Comparison of ENCODE assay signal across 20 mouse cellular contexts in the genomic region with DNA sequence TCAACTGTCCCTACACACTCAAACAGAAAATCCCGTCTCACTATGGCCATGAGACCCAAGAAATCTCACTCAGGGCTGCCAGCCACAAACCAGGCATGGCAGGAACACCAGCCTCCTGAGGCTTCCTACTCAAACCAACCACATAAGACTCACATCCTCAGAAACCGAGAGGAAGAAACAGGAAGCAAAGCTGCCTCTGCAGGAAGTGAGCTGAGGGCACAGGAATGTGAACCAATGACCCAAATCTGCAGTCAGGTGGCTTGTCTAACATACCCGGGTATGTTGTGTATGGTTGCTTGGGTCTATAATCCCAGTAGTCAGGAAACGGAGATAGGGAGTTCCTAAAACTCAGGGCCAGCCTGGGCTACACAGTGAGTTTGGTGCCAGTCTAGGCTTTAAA. TPM values are rescaled to one million over a fixed set of nuclear protein-coding genes. Genes with fewer than 3 reads are reported as not detected.
A peak's percentile ranks its signal among the peaks of the same experiment; 100 is the strongest.
DNase-seq lines count a peak whose midpoint lies in the region; ATAC-seq and TF ChIP-seq lines count a peak whose summit lies in the region.
"Had no signal": no experiment of that assay in that cellular context is flagged by ENCODE, and none has a peak within 500 bp of the region (broad histone marks: within the 10 kb centered on the region; RNA-seq: fewer than 3 reads in every experiment).

No protein-coding gene starts in this region.

- DNase-seq in kidney, postnatal 0 days (ENCODE audit: low spot score) = peak; percentile 29
- no peak for DNase-seq in kidney, postnatal 14 days
- peak; percentile 26 to 27 for DNase-seq in lung, postnatal 4 days
- no peak for DNase-seq in lung, adult 18-20 months
- DNase-seq in spleen, adult 18-20 months = no peak
- no peak for DNase-seq in urinary bladder, adult 2 months (ENCODE audit: low spot score)
- DNase-seq: adrenal gland, postnatal 14 days; gastrocnemius, postnatal 14 days; kidney, adult 8-10 months; thymus, postnatal 4 days had no signal

- H3K79me2 ChIP-seq in macrophage (ENCODE audit: inconsistent target) = no peaks in the 10 kb centered on the region

- WGBS in kidney, postnatal 0 days = 50% methylated on average over 4 of the region's 4 CpGs
- WGBS in macrophage (ENCODE audit: missing documents) = 8% methylated on average over 4 of the region's 4 CpGs

- H3K27ac ChIP-seq in kidney, postnatal 0 days = no peak overlapping the region
- H3K27ac ChIP-seq in macrophage = peak overlapping the region; percentile 54
- H3K27ac ChIP-seq: hindbrain, embryonic 12.5 days; liver, embryonic 15.5 days had no signal

- no peak overlapping the region for H3K4me2 ChIP-seq in kidney, postnatal 0 days (ENCODE audit: low read length)
- H3K4me2 ChIP-seq: hindbrain, embryonic 12.5 days; liver, embryonic 15.5 days; midbrain, embryonic 11.5 days had no signal

- no peak overlapping the region for H3K4me3 ChIP-seq in kidney, postnatal 0 days (replicated peaks; ENCODE audit: low read depth, low read length)
- no peak overlapping the region for H3K4me3 ChIP-seq in macrophage (ENCODE audit: inconsistent target)
- H3K4me3 ChIP-seq: erythroblast, embryonic 14.5 days; hindbrain, embryonic 12.5 days; liver, embryonic 15.5 days had no signal

- TF ChIP-seq CTCF in kidney, postnatal 0 days (IDR thresholded peaks at IDR 0.05; ENCODE audit: low read depth) = no peak

- no peaks in the 10 kb centered on the region for H3K9me3 ChIP-seq in kidney, postnatal 0 days (replicated peaks; ENCODE audit: low read length)
- H3K9me3 ChIP-seq: hindbrain, embryonic 12.5 days; liver, embryonic 15.5 days had no signal

- H3K9ac ChIP-seq in kidney, postnatal 0 days (ENCODE audit: low read depth, low read length) = no peak overlapping the region
- H3K9ac ChIP-seq: hindbrain, embryonic 12.5 days; liver, embryonic 15.5 days had no signal

- ATAC-seq in kidney, postnatal 0 days (replicated peaks; ENCODE audit: low FRiP score, low read depth) = no peak
- peak; percentile 87 for ATAC-seq in common myeloid progenitor, adult 5-6 weeks (replicated peaks; ENCODE audit: low read depth, poor library complexity, severe bottlenecking)

- no peaks in the 10 kb centered on the region for H3K4me1 ChIP-seq in kidney, postnatal 0 days (replicated peaks; ENCODE audit: insufficient read depth, low read length)

- peaks cover 37% of the 10 kb centered on the region for H3K36me3 ChIP-seq in kidney, postnatal 0 days (ENCODE audit: insufficient read depth, low read length)
- peaks cover 21% of the 10 kb centered on the region; the same call in 1 of the 2 replicates for H3K36me3 ChIP-seq in macrophage (ENCODE audit: inconsistent target)

- no peaks in the 10 kb centered on the region for H3K27me3 ChIP-seq in kidney, postnatal 0 days (ENCODE audit: insufficient read depth, low read length)
- H3K27me3 ChIP-seq: hindbrain, embryonic 12.5 days had no signal

RNA-seq across cellular contexts. Expression of a gene that starts 5.3 kb away (rescaled TPM):
- polyA plus RNA-seq in kidney, postnatal 0 days (2015; fragmentation: Nextera tagmentation; extraction: Ambion mirVana) = 67.0 and 68.9 TPM in 2 replicates
- 4.1 and 4.7 TPM in 2 replicates for total RNA-seq in common myeloid progenitor, adult 5-6 weeks (2017)
- 10 to 100 TPM in 2 of 26 experiments, 1 to 10 TPM in 24; 1.3 to 11.4 (median 5.0) TPM for total RNA-seq in macrophage (2018; cell fraction: chromatin; rRNA removed)
- total RNA-seq in macrophage (2018; cell fraction: cytosol; rRNA removed) = 10 to 100 TPM in 15 of 26 experiments, 1 to 10 TPM in 11; 6.1 to 21.1 (median 12.6) TPM
- total RNA-seq in macrophage (2018; cell fraction: nucleus; rRNA removed) = 10 to 100 TPM in 11 of 26 experiments, 1 to 10 TPM in 15; 5.2 to 19.4 (median 9.1) TPM
- polyA plus RNA-seq in macrophage (2018) = 5.9 to 18.3 TPM (median 17.5 TPM) in 3 replicates
- 21.5 and 29.1 TPM in 2 replicates for polyA plus RNA-seq in urinary bladder, adult 2 months (2012; rRNA removed)

RNA-seq across cellular contexts. Expression of a gene that starts 16.1 kb away (rescaled TPM):
- polyA plus RNA-seq in kidney, postnatal 0 days (2015; fragmentation: Nextera tagmentation; extraction: Ambion mirVana) = 27.4 and 29.4 TPM in 2 replicates
- total RNA-seq in common myeloid progenitor, adult 5-6 weeks (2017) = 13.6 and 18.3 TPM in 2 replicates
- total RNA-seq in macrophage (2018; cell fraction: chromatin; rRNA removed) = 10 to 100 TPM; 21.6 to 80.1 (median 46.1) TPM
- total RNA-seq in macrophage (2018; cell fraction: cytosol; rRNA removed) = 10 to 100 TPM in 17 of 26 experiments, 1 to 10 TPM in 9; 4.2 to 16.8 (median 11.8) TPM
- 10 to 100 TPM; 13.6 to 74.0 (median 23.2) TPM for total RNA-seq in macrophage (2018; cell fraction: nucleus; rRNA removed)
- polyA plus RNA-seq in macrophage (2018) = 4.8 to 16.5 TPM (median 12.6 TPM) in 3 replicates
- polyA plus RNA-seq in urinary bladder, adult 2 months (2012; rRNA removed) = 54.3 and 59.5 TPM in 2 replicates

RNA-seq across cellular contexts. Expression of a gene that starts 48.3 kb away (rescaled TPM):
- not detected in 2 replicates for polyA plus RNA-seq in kidney, postnatal 0 days (2015; fragmentation: Nextera tagmentation; extraction: Ambion mirVana)
- total RNA-seq in common myeloid progenitor, adult 5-6 weeks (2017) = not detected in 2 replicates
- total RNA-seq in macrophage (2018; cell fraction: chromatin; rRNA removed) = not detected
- total RNA-seq in macrophage (2018; cell fraction: cytosol; rRNA removed) = not detected
- total RNA-seq in macrophage (2018; cell fraction: nucleus; rRNA removed) = not detected
- polyA plus RNA-seq in macrophage (2018) = not detected in 3 replicates
- not detected in 2 replicates for polyA plus RNA-seq in urinary bladder, adult 2 months (2012; rRNA removed)
- total RNA-seq: adrenal gland, postnatal 14 days; gastrocnemius, postnatal 14 days; left cerebral cortex, postnatal 4 days had no signal
- polyA plus RNA-seq: erythroblast, embryonic 14.5 days; heart, embryonic 14.5 days; hindbrain, embryonic 12.5 days; liver, embryonic 15.5 days; midbrain, embryonic 11.5 days; neural tube, embryonic 11.5 days; stomach, embryonic 16.5 days had no signal

Comparison
In these comparisons a context has a peak if more than half of its experiments do, and no peak if none do; other contexts are left out.
1. DNase-seq: peak in kidney, postnatal 0 days (single experiment) and lung, postnatal 4 days (2 of 2); none in kidney, postnatal 14 days (single experiment), lung, adult 18-20 months (0 of 2), spleen, adult 18-20 months (0 of 2) and urinary bladder, adult 2 months (single experiment).